ENCODE assay signal across 8 mouse cellular contexts in genomic region chr14:86489044-86489816, GRCm38 (mm10).
DNase-seq lines count a peak whose midpoint lies in the region; ATAC-seq and TF ChIP-seq lines count a peak whose summit lies in the region.
"Had no signal": no experiment of that assay in that cellular context is flagged by ENCODE, and none has a peak within 500 bp of the region (broad histone marks: within the 10 kb centered on the region; RNA-seq: fewer than 3 reads in every experiment).

No protein-coding gene starts in this region.

- peaks cover 24% of the 10 kb centered on the region for H3K4me1 ChIP-seq in neural tube, embryonic 13.5 days (replicated peaks)
- H3K4me1 ChIP-seq in liver, embryonic 12.5 days, result no peaks in the 10 kb centered on the region

- no peaks in the 10 kb centered on the region for H3K36me3 ChIP-seq in neural tube, embryonic 13.5 days
- H3K36me3 ChIP-seq in liver, embryonic 12.5 days, result no peaks in the 10 kb centered on the region

- no peaks in the 10 kb centered on the region for H3K9me3 ChIP-seq in neural tube, embryonic 13.5 days
- no peaks in the 10 kb centered on the region for H3K9me3 ChIP-seq in liver, embryonic 12.5 days (replicated peaks)

- intact Hi-C loops in gastrocnemius, adult 2 months (cut with DNase I), result no loop called here

- no peaks in the 10 kb centered on the region for H3K27me3 ChIP-seq in neural tube, embryonic 13.5 days
- no peaks in the 10 kb centered on the region for H3K27me3 ChIP-seq in liver, embryonic 12.5 days (replicated peaks)

- H3K27ac ChIP-seq in neural tube, embryonic 13.5 days (replicated peaks), result peak overlapping the region; percentile 52; the same call in 1 of the 2 replicates
- H3K27ac ChIP-seq in gastrocnemius, adult 2 months, result peak overlapping the region; percentile 49
- no peak overlapping the region for H3K27ac ChIP-seq in liver, embryonic 12.5 days

- H3K4me2 ChIP-seq in neural tube, embryonic 13.5 days, result no peak overlapping the region
- no peak overlapping the region for H3K4me2 ChIP-seq in liver, embryonic 12.5 days

- WGBS in neural tube, embryonic 13.5 days, result 76% methylated on average over 16 of the region's 16 CpGs
- WGBS in liver, embryonic 12.5 days (ENCODE audit: insufficient replicate concordance), result 73% methylated on average over 16 of the region's 16 CpGs

- no peak for TF ChIP-seq CTCF in gastrocnemius, adult 2 months (IDR thresholded peaks at IDR 0.05)

- ATAC-seq in neural tube, embryonic 13.5 days (ENCODE audit: low read depth), result no peak
- ATAC-seq in liver, embryonic 12.5 days, result no peak

- no peak overlapping the region for H3K9ac ChIP-seq in neural tube, embryonic 13.5 days
- no peak overlapping the region for H3K9ac ChIP-seq in liver, embryonic 12.5 days

- DNase-seq in neural tube, embryonic 10.5 days (ENCODE audit: extremely low spot score, low spot score), result no peak
- peak; percentile 62 for DNase-seq in gastrocnemius, adult 2 months
- peak; percentile 36 to 42 for DNase-seq in kidney, postnatal 4 days
- peak; percentile 36 for DNase-seq in lung, postnatal 25 days (ENCODE audit: low spot score)
- DNase-seq in adrenal gland, postnatal 36 days, result no peak

- no peak overlapping the region for H3K4me3 ChIP-seq in neural tube, embryonic 13.5 days
- H3K4me3 ChIP-seq in gastrocnemius, adult 2 months, result peak overlapping the region; percentile 43
- no peak overlapping the region for H3K4me3 ChIP-seq in liver, embryonic 12.5 days
- H3K4me3 ChIP-seq: erythroblast, embryonic 14.5 days had no signal

Comparison
In these comparisons a context has a peak if more than half of its experiments do, and no peak if none do; other contexts are left out.
1. DNase-seq: peak in gastrocnemius, adult 2 months (single experiment), kidney, postnatal 4 days (2 of 2) and lung, postnatal 25 days (single experiment); none in neural tube, embryonic 10.5 days (single experiment) and adrenal gland, postnatal 36 days (0 of 2).